Mouse (Mus musculus) embryonic facial prominence, embryonic 10.5 days (tissue): ENCODE results near the gene Fgf22. TPM values are rescaled to one million over a fixed set of nuclear protein-coding genes. Genes with fewer than 3 reads are reported as not detected.
"Not testable (repeated sequence)": the region's sequence is repeated elsewhere in the genome, so short reads cannot be mapped to it uniquely, and the experiment has no call there.

Source experiments
- DNase-seq: peaks from one replicate; pipeline ENCODE4 v3.0.0-alpha.2; 2017; ENCODE audit warnings: low spot score
- H3K27ac ChIP-seq: fragments of 300-500 bp; sonication (generic); replicated peaks from 2 replicates; pipeline ENCODE4 v1.5.1; 2016; ENCODE audit warnings: mild to moderate bottlenecking
- H3K27me3 ChIP-seq: fragments of 300-500 bp; sonication (generic); replicated peaks from 2 replicates; pipeline ENCODE4 v1.6.1; 2016; ENCODE audit warnings: low read depth, mild to moderate bottlenecking; ENCODE audit not compliant: poor library complexity, severe bottlenecking
- H3K36me3 ChIP-seq: fragments of 300-500 bp; sonication (generic); replicated peaks from 2 replicates; pipeline ENCODE4 v1.6.1; 2016; ENCODE audit warnings: mild to moderate bottlenecking, moderate library complexity
- H3K4me1 ChIP-seq: fragments of 300-500 bp; sonication (generic); 2 replicates; pipeline ENCODE4 v1.6.1; 2016
- H3K4me3 ChIP-seq: fragments of 300-500 bp; sonication (generic); 2 replicates; pipeline ENCODE4 v1.5.1; 2016; ENCODE audit warnings: mild to moderate bottlenecking, moderate library complexity
- H3K9me3 ChIP-seq: fragments of 300-500 bp; sonication (generic); 2 replicates; pipeline ENCODE4 v1.6.1; 2016; ENCODE audit warnings: mild to moderate bottlenecking
- WGBS: fragments of 180-500 bp; shearing (Covaris S2); methylation state at CpG from one replicate; pipeline ENCODE4 v1.1.7; 2016; 5-methylcytosine and 5-hydroxymethylcytosine counted together
- polyA plus RNA-seq: library from polyadenylated mRNA; unstranded; fragments of >200 nt; fragmentation: Nextera tagmentation; extraction: Ambion mirVana; gene quantifications from 2 replicates; pipeline ENCODE4 v1.2.1, GENCODE M21; 2016

Gene Fgf22
- polyA plus RNA-seq, 1 experiment from 2014 or later, result 0.46 TPM

GRCm38 (mm10) chr10:79738259-79738658 is 16.6 kb upstream of the Fgf22 start:
- WGBS, result 88% methylated on average over 10 of the region's 10 CpGs
- 0 out of 2 replicates have a peak overlapping the region, but pooled peaks have one; percentile 6 for H3K4me3 ChIP-seq
- H3K4me1 ChIP-seq, result peaks cover 10% of the 10 kb centered on the region
- no peak overlapping the region for H3K27ac ChIP-seq
- H3K27me3 ChIP-seq, result peaks cover 30% of the 10 kb centered on the region
- peaks cover 99% of the 10 kb centered on the region for H3K36me3 ChIP-seq
- peaks cover 63% of the 10 kb centered on the region for H3K9me3 ChIP-seq
- DNase-seq, result no peak

GRCm38 (mm10) chr10:79739234-79739633 is 15.6 kb upstream of the Fgf22 start:
- 94% methylated on average over 28 of the region's 28 CpGs for WGBS
- Histone ChIP-seq H3K4me1 (peaks cover 10% of the 10 kb centered on the region), H3K4me3 (no peak overlapping the region), H3K27me3 (peaks cover 30% of the 10 kb centered on the region), H3K36me3 (peaks cover 99% of the 10 kb centered on the region), H3K27ac (no peak overlapping the region), H3K9me3 (peaks cover 63% of the 10 kb centered on the region)
- no peak for DNase-seq

- WGBS, result 67% methylated on average over 11 of the region's 11 CpGs
- Histone ChIP-seq H3K27me3 (peaks cover 14% of the 10 kb centered on the region), H3K4me3 (0 out of 2 replicates have a peak overlapping the region, but pooled peaks have one; percentile 11), H3K36me3 (peaks cover 88% of the 10 kb centered on the region), H3K4me1 (peaks cover 6% of the 10 kb centered on the region), H3K9me3 (peaks cover 53% of the 10 kb centered on the region), H3K27ac (no peak overlapping the region)
- DNase-seq, result no peak
These were observed 14.0 kb upstream of the Fgf22 start for GRCm38 (mm10) chr10:79740863-79741262.

GRCm38 (mm10) chr10:79743161-79743560 is 11.7 kb upstream of the Fgf22 start:
- Histone ChIP-seq H3K27ac (no peak overlapping the region), H3K4me3 (no peak overlapping the region), H3K27me3 (no peaks in the 10 kb centered on the region), H3K36me3 (peaks cover 65% of the 10 kb centered on the region), H3K9me3 (peaks cover 32% of the 10 kb centered on the region), H3K4me1 (peaks cover 10% of the 10 kb centered on the region)
- 91% methylated on average over 11 of the region's 11 CpGs for WGBS
- no peak for DNase-seq

GRCm38 (mm10) chr10:79743650-79744365 is 11.1 kb upstream of the Fgf22 start:
- Histone ChIP-seq H3K4me3 (0 out of 2 replicates have a peak overlapping the region, but pooled peaks have one; percentile 17), H3K27me3 (no peaks in the 10 kb centered on the region), H3K9me3 (peaks cover 26% of the 10 kb centered on the region), H3K4me1 (peaks cover 10% of the 10 kb centered on the region), H3K27ac (no peak overlapping the region), H3K36me3 (peaks cover 58% of the 10 kb centered on the region)
- 93% methylated on average over 15 of the region's 15 CpGs for WGBS
- no peak for DNase-seq

- Histone ChIP-seq H3K27ac (no peak overlapping the region), H3K4me3 (peak overlapping the region; percentile 77), H3K36me3 (peaks cover 42% of the 10 kb centered on the region), H3K27me3 (no peaks in the 10 kb centered on the region), H3K4me1 (peaks cover 10% of the 10 kb centered on the region), H3K9me3 (peaks cover 10% of the 10 kb centered on the region; the same call in 1 of the 2 replicates)
- no peak for DNase-seq
- WGBS, result 94% methylated on average over 3 of the region's 3 CpGs
These were observed 9.5 kb upstream of the Fgf22 start for GRCm38 (mm10) chr10:79745411-79745810.

- no peaks in the 10 kb centered on the region for H3K27me3 ChIP-seq
- peak within 1 kb of the TSS; percentile 76 for H3K27ac ChIP-seq
- peaks cover 3% of the 10 kb centered on the region; the same call in 1 of the 2 replicates for H3K9me3 ChIP-seq
- peaks cover 10% of the 10 kb centered on the region for H3K4me1 ChIP-seq
- peak within 1 kb of the TSS; percentile 77 for H3K4me3 ChIP-seq
- 3% methylated on average over 38 of the region's 38 CpGs for WGBS
- H3K36me3 ChIP-seq, result peaks cover 35% of the 10 kb centered on the region
- DNase-seq, result peak; percentile 97
These were observed 8.7 kb upstream of the Fgf22 start, which contains the start of gene Polrmt for GRCm38 (mm10) chr10:79745898-79746773. Gene Polrmt, minus strand, starts transcription at chr10:79746581.

- DNase-seq, result no peak
- Histone ChIP-seq H3K4me3 (peak overlapping the region; percentile 77), H3K27ac (peak overlapping the region; percentile 76), H3K4me1 (peaks cover 10% of the 10 kb centered on the region), H3K9me3 (no peaks in the 10 kb centered on the region), H3K27me3 (no peaks in the 10 kb centered on the region), H3K36me3 (peaks cover 29% of the 10 kb centered on the region)
- 25% methylated on average over 6 of the region's 6 CpGs for WGBS
These were observed 8.1 kb upstream of the Fgf22 start for GRCm38 (mm10) chr10:79746774-79747151.

GRCm38 (mm10) chr10:79748496-79748895 is 6.4 kb upstream of the Fgf22 start:
- Histone ChIP-seq H3K4me1 (peaks cover 10% of the 10 kb centered on the region), H3K4me3 (no peak overlapping the region), H3K27me3 (no peaks in the 10 kb centered on the region), H3K27ac (no peak overlapping the region), H3K36me3 (peaks cover 12% of the 10 kb centered on the region), H3K9me3 (no peaks in the 10 kb centered on the region)
- DNase-seq, result no peak
- WGBS, result 80% methylated on average over 6 of the region's 6 CpGs

- 0 out of 2 replicates have a peak, but pooled peaks cover 9% of the 10 kb centered on the region for H3K27me3 ChIP-seq
- peaks cover 54% of the 10 kb centered on the region for H3K36me3 ChIP-seq
- no peak overlapping the region for H3K4me3 ChIP-seq
- H3K4me1 ChIP-seq, result peaks cover 14% of the 10 kb centered on the region
- H3K9me3 ChIP-seq, result no peaks in the 10 kb centered on the region
- WGBS, result 91% methylated on average over 3 of the region's 3 CpGs
- H3K27ac ChIP-seq, result no peak overlapping the region
- no peak for DNase-seq
These were observed 978 bp downstream of the Fgf22 start for GRCm38 (mm10) chr10:79755854-79756253.

GRCm38 (mm10) chr10:79756660-79757059 is 1.8 kb downstream of the Fgf22 start:
- WGBS, result 91% methylated on average over 24 of the region's 24 CpGs
- Histone ChIP-seq H3K27ac (no peak overlapping the region), H3K4me1 (peaks cover 14% of the 10 kb centered on the region), H3K4me3 (no peak overlapping the region), H3K36me3 (peaks cover 62% of the 10 kb centered on the region), H3K9me3 (no peaks in the 10 kb centered on the region), H3K27me3 (0 out of 2 replicates have a peak, but pooled peaks cover 9% of the 10 kb centered on the region)
- DNase-seq, result no peak

GRCm38 (mm10) chr10:79759675-79760074 is 4.8 kb downstream of the Fgf22 start:
- not testable (repeated sequence) for H3K27ac ChIP-seq, H3K4me3 ChIP-seq, H3K9me3 ChIP-seq, H3K27me3 ChIP-seq, DNase-seq
- Histone ChIP-seq H3K36me3 (peaks cover 90% of the 10 kb centered on the region), H3K4me1 (peaks cover 24% of the 10 kb centered on the region)
- WGBS, result 90% methylated on average over 1 of the region's 1 CpGs
